ENCODE assay signal across 8 mouse cellular contexts in the genomic region with DNA sequence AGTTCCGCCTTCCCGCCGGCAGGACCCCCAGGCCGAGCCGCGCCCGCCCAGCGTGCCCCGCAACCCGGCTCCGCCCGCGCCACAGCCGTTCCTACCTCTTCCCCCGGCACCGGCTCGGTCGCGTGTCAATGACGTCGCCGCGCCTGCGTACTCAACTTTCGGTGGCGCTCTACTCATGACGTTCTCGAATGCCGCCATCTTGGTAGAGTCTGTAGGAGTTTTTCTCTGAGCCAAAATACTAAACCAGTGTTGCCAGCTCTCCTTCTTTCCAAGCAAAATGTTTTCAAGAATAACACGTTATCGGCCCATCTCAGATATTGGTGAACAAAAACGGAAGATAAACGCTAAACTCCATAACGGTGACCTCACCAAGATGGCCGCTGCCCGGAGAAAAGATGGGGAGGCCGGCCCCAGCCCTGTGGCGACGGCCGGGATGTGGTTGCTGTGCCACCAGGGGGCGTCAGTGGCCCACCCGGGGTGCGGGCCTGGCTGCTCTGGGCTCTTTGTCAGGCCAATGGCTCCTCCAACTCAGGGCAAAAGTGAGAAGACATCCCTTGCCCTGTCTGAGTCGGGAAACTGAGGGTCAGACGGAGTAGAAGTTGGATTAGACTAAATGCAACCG. TPM values are rescaled to one million over a fixed set of nuclear protein-coding genes. Genes with fewer than 3 reads are reported as not detected.
DNase-seq lines count a peak whose midpoint lies in the region; ATAC-seq lines count a peak whose summit lies in the region.

TSS of gene Ccdc124 (minus strand) at position 572 of the 622 bp plus-strand sequence.

- under 1% methylated on average over 46 of the region's 46 CpGs for WGBS in forebrain, embryonic 11.5 days
- 1% methylated on average over 46 of the region's 46 CpGs for WGBS in heart, embryonic 16.5 days
- under 1% methylated on average over 46 of the region's 46 CpGs for WGBS in liver, embryonic 15.5 days (ENCODE audit: insufficient replicate concordance)
- WGBS in neural tube, embryonic 12.5 days, result under 1% methylated on average over 46 of the region's 46 CpGs

- H3K4me1 ChIP-seq in forebrain, embryonic 11.5 days (replicated peaks; ENCODE audit: control insufficient read depth, insufficient read depth, low read length), result peaks cover 9% of the 10 kb centered on the region; the same call in 1 of the 2 replicates
- H3K4me1 ChIP-seq in heart, embryonic 16.5 days (ENCODE audit: control insufficient read depth, insufficient read depth, low read length), result peaks cover 15% of the 10 kb centered on the region
- peaks cover 54% of the 10 kb centered on the region for H3K4me1 ChIP-seq in liver, embryonic 15.5 days (replicated peaks)
- peaks cover 26% of the 10 kb centered on the region for H3K4me1 ChIP-seq in neural tube, embryonic 12.5 days

- ATAC-seq in CD4-positive, CD25-positive, alpha-beta regulatory T cell, adult 4 months, result peak; percentile 81
- peak; percentile 89 for ATAC-seq in forebrain, embryonic 11.5 days (replicated peaks; ENCODE audit: low FRiP score)
- ATAC-seq in heart, embryonic 16.5 days (replicated peaks; ENCODE audit: extremely low read depth, insufficient read depth, low FRiP score), result peak; percentile 88
- ATAC-seq in liver, embryonic 15.5 days (ENCODE audit: insufficient read depth), result peak; percentile 88
- peak; percentile 92 for ATAC-seq in neural tube, embryonic 12.5 days (ENCODE audit: low FRiP score, low read depth)

- H3K27me3 ChIP-seq in forebrain, embryonic 11.5 days (ENCODE audit: control insufficient read depth, insufficient read depth, low read length), result no peaks in the 10 kb centered on the region
- H3K27me3 ChIP-seq in heart, embryonic 16.5 days (ENCODE audit: control insufficient read depth, insufficient read depth, low read length), result no peaks in the 10 kb centered on the region
- H3K27me3 ChIP-seq in liver, embryonic 15.5 days, result no peaks in the 10 kb centered on the region; the same call in 1 of the 2 replicates
- H3K27me3 ChIP-seq in neural tube, embryonic 12.5 days (replicated peaks), result no peaks in the 10 kb centered on the region

- peak within 1 kb of the TSS; percentile 68 for H3K9ac ChIP-seq in forebrain, embryonic 11.5 days (ENCODE audit: low read length)
- peak within 1 kb of the TSS; percentile 82 for H3K9ac ChIP-seq in heart, embryonic 16.5 days (ENCODE audit: low read length)
- H3K9ac ChIP-seq in liver, embryonic 15.5 days, result peak within 1 kb of the TSS; percentile 81
- H3K9ac ChIP-seq in neural tube, embryonic 12.5 days, result peak within 1 kb of the TSS; percentile 79

- peak; percentile 90 for DNase-seq in c-Kit-positive CD71-negative TER-119-negative erythroid progenitor cells, embryonic 14.5 days (ENCODE audit: low read depth)
- DNase-seq in forebrain, embryonic 11.5 days (ENCODE audit: low spot score), result peak; percentile 98
- DNase-seq in kidney, postnatal 36 days, result peak; percentile 95 to 97
- peak; percentile 81 for DNase-seq in telencephalon, adult 2 months (ENCODE audit: low read depth, low spot score)

- peak within 1 kb of the TSS; percentile 77 for H3K27ac ChIP-seq in forebrain, embryonic 11.5 days (ENCODE audit: low read depth, low read length)
- peak within 1 kb of the TSS; percentile 85 for H3K27ac ChIP-seq in heart, embryonic 16.5 days (ENCODE audit: low read length)
- H3K27ac ChIP-seq in liver, embryonic 15.5 days (replicated peaks), result peak within 1 kb of the TSS; percentile 85
- peak within 1 kb of the TSS; percentile 27; the same call in 1 of the 2 replicates for H3K27ac ChIP-seq in neural tube, embryonic 12.5 days

- peak within 1 kb of the TSS; percentile 90 for H3K4me2 ChIP-seq in forebrain, embryonic 11.5 days (ENCODE audit: low read depth, low read length, severe bottlenecking)
- peak within 1 kb of the TSS; percentile 98 for H3K4me2 ChIP-seq in heart, embryonic 16.5 days (ENCODE audit: low read depth, low read length)
- peak within 1 kb of the TSS; percentile 87 for H3K4me2 ChIP-seq in liver, embryonic 15.5 days
- H3K4me2 ChIP-seq in neural tube, embryonic 12.5 days (replicated peaks), result peak within 1 kb of the TSS; percentile 90

- no peaks in the 10 kb centered on the region for H3K36me3 ChIP-seq in forebrain, embryonic 11.5 days (ENCODE audit: control insufficient read depth, insufficient read depth, low read length)
- H3K36me3 ChIP-seq in heart, embryonic 16.5 days (ENCODE audit: control insufficient read depth, insufficient read depth), result no peaks in the 10 kb centered on the region
- no peaks in the 10 kb centered on the region for H3K36me3 ChIP-seq in liver, embryonic 15.5 days (replicated peaks)
- no peaks in the 10 kb centered on the region for H3K36me3 ChIP-seq in neural tube, embryonic 12.5 days

- no peaks in the 10 kb centered on the region for H3K9me3 ChIP-seq in forebrain, embryonic 11.5 days (ENCODE audit: control insufficient read depth, low read length)
- H3K9me3 ChIP-seq in heart, embryonic 16.5 days (replicated peaks; ENCODE audit: control insufficient read depth, low read length), result no peaks in the 10 kb centered on the region
- H3K9me3 ChIP-seq in liver, embryonic 15.5 days (replicated peaks), result no peaks in the 10 kb centered on the region
- no peaks in the 10 kb centered on the region for H3K9me3 ChIP-seq in neural tube, embryonic 12.5 days

- H3K4me3 ChIP-seq in forebrain, embryonic 11.5 days (ENCODE audit: low read depth, low read length), result peak within 1 kb of the TSS; percentile 72
- peak within 1 kb of the TSS; percentile 83 for H3K4me3 ChIP-seq in heart, embryonic 16.5 days (ENCODE audit: low read length)
- H3K4me3 ChIP-seq in liver, embryonic 15.5 days (replicated peaks), result peak within 1 kb of the TSS; percentile 92
- H3K4me3 ChIP-seq in neural tube, embryonic 12.5 days, result peak within 1 kb of the TSS; percentile 77

RNA-seq across cellular contexts. Expression of gene Ccdc124, which starts in this region (rescaled TPM):
- polyA plus RNA-seq in CD4-positive, CD25-positive, alpha-beta regulatory T cell, adult 4 months (2017; shearing (Covaris generic)), result 10 to 100 TPM; 61.0 to 62.7 TPM
- polyA plus RNA-seq in forebrain, embryonic 11.5 days (2014; fragmentation: Nextera tagmentation; extraction: Ambion mirVana), result 165 and 176 TPM in 2 replicates
- polyA plus RNA-seq in heart, embryonic 16.5 days (2015; fragmentation: Nextera tagmentation; extraction: Ambion mirVana), result 82.3 and 91.8 TPM in 2 replicates
- 48.1 and 51.2 TPM in 2 replicates for polyA plus RNA-seq in liver, embryonic 15.5 days (2015; fragmentation: Nextera tagmentation; extraction: Ambion mirVana)
- 142 and 145 TPM in 2 replicates for polyA plus RNA-seq in neural tube, embryonic 12.5 days (2016; fragmentation: Nextera tagmentation; extraction: Ambion mirVana)

Comparison
In these comparisons a context has a peak if more than half of its experiments do, and no peak if none do; other contexts are left out.
1. Peak in every context shown above with its lines: DNase-seq, ATAC-seq, H3K4me3 ChIP-seq and H3K27ac ChIP-seq.
2. H3K27ac ChIP-seq: peak in every context shown above with its lines; median percentile 85 in heart, embryonic 16.5 days; 85 in liver, embryonic 15.5 days; 77 in forebrain, embryonic 11.5 days; 27 in neural tube, embryonic 12.5 days.